Mouse (Mus musculus) midbrain, embryonic 12.5 days (tissue): ENCODE data around the gene Cdkn1a. TPM values are rescaled to one million over a fixed set of nuclear protein-coding genes. Genes with fewer than 3 reads are reported as not detected.
A peak's percentile ranks its signal among the peaks of the same experiment; 100 is the strongest.

ENCODE experiments used
- ATAC-seq: fragments of 200-750 bp; cut with Nextera tagmentation; 2 replicates; pipeline ENCODE4 v1.8.0; 2017; ENCODE audit warnings: low read depth, moderate TSS enrichment, moderate library complexity; ENCODE audit not compliant: low FRiP score
- H3K27ac ChIP-seq: fragments of 300-500 bp; sonication (generic); replicated peaks from 2 replicates; pipeline ENCODE4 v1.5.1; 2016; ENCODE audit warnings: mild to moderate bottlenecking
- H3K27me3 ChIP-seq: fragments of 300-500 bp; sonication (generic); 2 replicates; pipeline ENCODE4 v1.6.1; 2016; ENCODE audit warnings: mild to moderate bottlenecking
- H3K36me3 ChIP-seq: fragments of 300-500 bp; sonication (generic); 2 replicates; pipeline ENCODE4 v1.6.1; 2016
- H3K4me1 ChIP-seq: fragments of 300-500 bp; sonication (generic); 2 replicates; pipeline ENCODE4 v1.6.1; 2016
- H3K4me2 ChIP-seq: fragments of 300-500 bp; sonication (generic); replicated peaks from 2 replicates; pipeline ENCODE4 v1.6.1; 2016; ENCODE audit warnings: mild to moderate bottlenecking, moderate library complexity
- H3K4me3 ChIP-seq: fragments of 300-500 bp; sonication (generic); 2 replicates; pipeline ENCODE4 v1.5.1; 2016; ENCODE audit warnings: mild to moderate bottlenecking
- H3K9ac ChIP-seq: fragments of 300-500 bp; sonication (generic); replicated peaks from 2 replicates; pipeline ENCODE4 v1.6.1; 2016; ENCODE audit warnings: mild to moderate bottlenecking, moderate library complexity
- H3K9me3 ChIP-seq: fragments of 300-500 bp; sonication (generic); 2 replicates; pipeline ENCODE4 v1.6.1; 2016; ENCODE audit warnings: mild to moderate bottlenecking
- WGBS: fragments of 180-500 bp; shearing (Covaris S2); methylation state at CpG from one replicate; pipeline ENCODE4 v1.1.7; 2016; 5-methylcytosine and 5-hydroxymethylcytosine counted together
- polyA plus RNA-seq: library from polyadenylated mRNA; unstranded; fragments of >200 nt; fragmentation: Nextera tagmentation; extraction: Ambion mirVana; gene quantifications from 2 replicates; pipeline ENCODE4 v1.2.1, GENCODE M21; 2016

Gene Cdkn1a
- polyA plus RNA-seq, 1 experiment from 2014 or later = 23.5 TPM

- Histone ChIP-seq H3K36me3 (no peaks in the 10 kb centered on the region), H3K27me3 (no peaks in the 10 kb centered on the region; the same call in 1 of the 2 replicates), H3K4me3 (no peak overlapping the region), H3K27ac (no peak overlapping the region), H3K4me2 (no peak overlapping the region), H3K9ac (no peak overlapping the region), H3K4me1 (no peaks in the 10 kb centered on the region), H3K9me3 (no peaks in the 10 kb centered on the region)
- WGBS = 82% methylated on average over 7 of the region's 7 CpGs
- no peak for ATAC-seq
Measured at GRCm38 (mm10) chr17:29137906-29138305, 47.1 kb downstream of the Cdkn1a start.

- 83% methylated on average over 3 of the region's 3 CpGs for WGBS
- ATAC-seq = no peak
Measured at GRCm38 (mm10) chr17:29141577-29141976, 50.8 kb downstream of the Cdkn1a start.

GRCm38 (mm10) chr17:29143266-29143665 lies 52.5 kb downstream of the Cdkn1a start:
- H3K9ac ChIP-seq = no peak overlapping the region
- no peak for ATAC-seq
- no peak overlapping the region for H3K4me3 ChIP-seq
- H3K9me3 ChIP-seq = 0 out of 2 replicates have a peak, but pooled peaks cover 9% of the 10 kb centered on the region
- no peak overlapping the region for H3K4me2 ChIP-seq
- H3K27me3 ChIP-seq = no peaks in the 10 kb centered on the region
- 88% methylated on average over 8 of the region's 8 CpGs for WGBS
- H3K4me1 ChIP-seq = 0 out of 2 replicates have a peak, but pooled peaks cover 5% of the 10 kb centered on the region
- H3K36me3 ChIP-seq = no peaks in the 10 kb centered on the region
- no peak overlapping the region for H3K27ac ChIP-seq

More at GRCm38 (mm10) chr17:29141577-29141976, 50.8 kb downstream of the Cdkn1a start:
- no peaks in the 10 kb centered on the region for H3K27me3 ChIP-seq
- no peak overlapping the region for H3K9ac ChIP-seq
- H3K4me2 ChIP-seq = no peak overlapping the region
- H3K4me1 ChIP-seq = no peaks in the 10 kb centered on the region
- H3K27ac ChIP-seq = no peak overlapping the region
- no peak overlapping the region for H3K4me3 ChIP-seq
- H3K36me3 ChIP-seq = no peaks in the 10 kb centered on the region
- 0 out of 2 replicates have a peak, but pooled peaks cover 9% of the 10 kb centered on the region for H3K9me3 ChIP-seq

- H3K36me3 ChIP-seq = no peaks in the 10 kb centered on the region
- H3K9ac ChIP-seq = no peak overlapping the region
- 0 out of 2 replicates have a peak, but pooled peaks cover 9% of the 10 kb centered on the region for H3K9me3 ChIP-seq
- no peak overlapping the region for H3K4me3 ChIP-seq
- no peaks in the 10 kb centered on the region for H3K27me3 ChIP-seq
- no peak for ATAC-seq
- H3K4me1 ChIP-seq = 0 out of 2 replicates have a peak, but pooled peaks cover 5% of the 10 kb centered on the region
- H3K4me2 ChIP-seq = no peak overlapping the region
- H3K27ac ChIP-seq = no peak overlapping the region
- WGBS = 92% methylated on average over 12 of the region's 12 CpGs
Measured at GRCm38 (mm10) chr17:29145101-29145500, 54.3 kb downstream of the Cdkn1a start.

GRCm38 (mm10) chr17:29147273-29147672 lies 56.5 kb downstream of the Cdkn1a start:
- no peak overlapping the region for H3K27ac ChIP-seq
- no peak overlapping the region for H3K4me3 ChIP-seq
- WGBS = 77% methylated on average over 14 of the region's 14 CpGs

GRCm38 (mm10) chr17:29147773-29148172 lies 57.0 kb downstream of the Cdkn1a start:
- ATAC-seq = no peak
- H3K36me3 ChIP-seq = no peaks in the 10 kb centered on the region
- H3K9me3 ChIP-seq = 0 out of 2 replicates have a peak, but pooled peaks cover 9% of the 10 kb centered on the region
- no peak overlapping the region for H3K4me3 ChIP-seq
- no peaks in the 10 kb centered on the region for H3K27me3 ChIP-seq
- no peak overlapping the region for H3K27ac ChIP-seq
- no peak overlapping the region for H3K4me2 ChIP-seq
- 0 out of 2 replicates have a peak, but pooled peaks cover 5% of the 10 kb centered on the region for H3K4me1 ChIP-seq
- H3K9ac ChIP-seq = no peak overlapping the region
- WGBS = 89% methylated on average over 6 of the region's 6 CpGs

More at GRCm38 (mm10) chr17:29147273-29147672, 56.5 kb downstream of the Cdkn1a start:
- no peaks in the 10 kb centered on the region for H3K36me3 ChIP-seq
- H3K9ac ChIP-seq = 0 out of 2 replicates have a peak overlapping the region, but pooled peaks have one; percentile 7
- ATAC-seq = no peak
- 0 out of 2 replicates have a peak, but pooled peaks cover 5% of the 10 kb centered on the region for H3K4me1 ChIP-seq
- no peaks in the 10 kb centered on the region for H3K27me3 ChIP-seq
- H3K9me3 ChIP-seq = 0 out of 2 replicates have a peak, but pooled peaks cover 9% of the 10 kb centered on the region
- no peak overlapping the region for H3K4me2 ChIP-seq

- Histone ChIP-seq H3K27me3 (no peaks in the 10 kb centered on the region), H3K4me3 (no peak overlapping the region), H3K9me3 (0 out of 2 replicates have a peak, but pooled peaks cover 9% of the 10 kb centered on the region), H3K27ac (no peak overlapping the region), H3K9ac (no peak overlapping the region), H3K4me1 (0 out of 2 replicates have a peak, but pooled peaks cover 5% of the 10 kb centered on the region), H3K36me3 (no peaks in the 10 kb centered on the region), H3K4me2 (no peak overlapping the region)
- WGBS = 80% methylated on average over 7 of the region's 7 CpGs
- no peak for ATAC-seq
Measured at GRCm38 (mm10) chr17:29149766-29150165, 59.0 kb downstream of the Cdkn1a start.

Other genes with a start within 250 kb of the Cdkn1a start
- gene Pnpla1, start 232.6 kb upstream of the Cdkn1a start, polyA plus RNA-seq = not detected in 2 replicates
- 0.15 and 0.26 TPM in 2 replicates for gene 4930539E08Rik, start 175.7 kb upstream of the Cdkn1a start, polyA plus RNA-seq
- 0.30 TPM in 1 of 2 replicates, not detected in the other for gene Pxt1, start 147.1 kb upstream of the Cdkn1a start, polyA plus RNA-seq
- gene Kctd20, start 139.0 kb upstream of the Cdkn1a start, polyA plus RNA-seq = 115 and 116 TPM in 2 replicates
- 150 and 151 TPM in 2 replicates for gene Stk38, start 83.0 kb upstream of the Cdkn1a start, polyA plus RNA-seq
- gene Srsf3, start 58.3 kb upstream of the Cdkn1a start, polyA plus RNA-seq = 730 and 734 TPM in 2 replicates
- gene Rab44, start 23.2 kb downstream of the Cdkn1a start, polyA plus RNA-seq = 0.29 TPM in 1 of 2 replicates, not detected in the other
- gene Cpne5, start 147.2 kb downstream of the Cdkn1a start, polyA plus RNA-seq = 12.6 and 14.4 TPM in 2 replicates
- gene Ppil1, start 173.2 kb downstream of the Cdkn1a start, polyA plus RNA-seq = 124 and 129 TPM in 2 replicates
- 71.7 and 73.7 TPM in 2 replicates for gene BC004004, start 177.8 kb downstream of the Cdkn1a start, polyA plus RNA-seq
- gene Pi16, start 226.7 kb downstream of the Cdkn1a start, polyA plus RNA-seq = 1.3 and 2.0 TPM in 2 replicates